Mouse (Mus musculus) MEL (cell line): ENCODE measurements around the gene Sbf1. TPM values are rescaled to one million over a fixed set of nuclear protein-coding genes. Genes with fewer than 3 reads are reported as not detected.

Source experiments
- DNase-seq: peaks from one replicate; pipeline ENCODE4 v3.0.0; 2011; ENCODE audit warnings: low read depth, low spot score
- H3K27ac ChIP-seq: 2 replicates; pipeline ENCODE4 v1.5.1; 2012; ENCODE audit warnings: low read depth, mild to moderate bottlenecking, control low read depth, low read length, moderate library complexity; ENCODE audit not compliant: control insufficient read depth
- H3K27me3 ChIP-seq, 2 experiments: fragments of 150-350 bp in 1 of 2; sonication (generic) in 1 of 2; 2 replicates each; pipeline ENCODE4 v1.6.1; 2012; ENCODE audit warnings: low read length in 2 of 2, mild to moderate bottlenecking in 2 of 2, improper control_type of control experiment in 1 of 2, moderate library complexity in 1 of 2; ENCODE audit not compliant: insufficient read depth in 2 of 2, control insufficient read depth in 1 of 2
- H3K36me3 ChIP-seq, 2 experiments: 2 replicates each; pipeline ENCODE4 v1.6.1; 2012 to 2014; ENCODE audit warnings: low read length in 2 of 2, improper control_type of control experiment in 1 of 2, inconsistent platforms in 1 of 2, mild to moderate bottlenecking in 1 of 2; ENCODE audit not compliant: insufficient read depth in 2 of 2, control insufficient read depth in 1 of 2
- H3K4me1 ChIP-seq, 2 experiments: fragments of 150-350 bp in 1 of 2; sonication (generic) in 1 of 2; 2 replicates each; pipeline ENCODE4 v1.6.1; 2012; ENCODE audit warnings: low read length in 2 of 2, improper control_type of control experiment in 1 of 2, mild to moderate bottlenecking in 1 of 2; ENCODE audit not compliant: insufficient read depth in 2 of 2, control insufficient read depth in 1 of 2
- H3K4me3 ChIP-seq, 2 experiments: fragments of 150-350 bp in 1 of 2; sonication (generic) in 1 of 2; 2 replicates each; pipeline ENCODE4 v1.5.1; 2012; ENCODE audit warnings: low read depth in 2 of 2, low read length in 2 of 2, mild to moderate bottlenecking in 2 of 2, moderate library complexity in 2 of 2, control low read depth in 1 of 2, improper control_type of control experiment in 1 of 2; ENCODE audit not compliant: control insufficient read depth in 1 of 2, insufficient read depth in 1 of 2
- H3K79me2 ChIP-seq: 2 replicates; pipeline ENCODE4 v1.6.1; 2012; ENCODE audit warnings: mild to moderate bottlenecking, low read length, moderate library complexity; ENCODE audit not compliant: control insufficient read depth, poor library complexity, insufficient read depth
- H3K9ac ChIP-seq: 2 replicates; pipeline ENCODE4 v1.6.1; 2012; ENCODE audit warnings: low read depth, mild to moderate bottlenecking, control low read depth, low read length, moderate library complexity; ENCODE audit not compliant: control insufficient read depth, poor library complexity, severe bottlenecking
- H3K9me3 ChIP-seq: fragments of 150-350 bp; sonication (generic); replicated peaks from 2 replicates; pipeline ENCODE4 v1.6.1; 2012; ENCODE audit warnings: mild to moderate bottlenecking, low read length, improper control_type of control experiment, moderate library complexity; ENCODE audit not compliant: insufficient read depth
- CHD1 ChIP-seq: IDR thresholded peaks from 2 replicates; pipeline ENCODE4 v1.6.1; 2012; ENCODE audit warnings: low read depth, mild to moderate bottlenecking, inconsistent platforms, low read length, improper control_type of control experiment
- E2F4 ChIP-seq: IDR thresholded peaks from 2 replicates; pipeline ENCODE4 v1.6.1; 2011; ENCODE audit warnings: low read depth, low read length, improper control_type of control experiment, borderline replicate concordance
- EP300 ChIP-seq, 2 experiments: IDR thresholded peaks; 2 replicates each; pipeline ENCODE4 v1.6.1; 2011; ENCODE audit warnings: improper control_type of control experiment in 2 of 2, low read length in 2 of 2, low read depth in 1 of 2, mild to moderate bottlenecking in 1 of 2
- JUND ChIP-seq: IDR thresholded peaks from 2 replicates; pipeline ENCODE4 v1.6.1; 2011; ENCODE audit warnings: low read depth, mild to moderate bottlenecking, improper control_type of control experiment, low read length
- MAFK ChIP-seq: IDR thresholded peaks from 2 replicates; pipeline ENCODE4 v1.6.1; 2011; ENCODE audit warnings: low read depth, mild to moderate bottlenecking, low read length, improper control_type of control experiment, borderline replicate concordance
- MAZ ChIP-seq: IDR thresholded peaks from 2 replicates; pipeline ENCODE4 v1.6.1; 2012; ENCODE audit warnings: low read depth, mild to moderate bottlenecking, inconsistent platforms, low read length, improper control_type of control experiment
- MYB ChIP-seq: IDR thresholded peaks from 2 replicates; pipeline ENCODE4 v1.6.1; 2011; ENCODE audit warnings: mild to moderate bottlenecking, low read depth, low read length, improper control_type of control experiment
- MYC ChIP-seq: IDR thresholded peaks from 2 replicates; pipeline ENCODE4 v1.6.1; 2011; ENCODE audit warnings: low read depth, mild to moderate bottlenecking, low read length, improper control_type of control experiment, moderate library complexity
- NELFE ChIP-seq: IDR thresholded peaks from 2 replicates; pipeline ENCODE4 v1.6.1; 2011; ENCODE audit warnings: low read depth, low read length, improper control_type of control experiment
- POLR2A ChIP-seq, 2 experiments: IDR thresholded peaks; 2 replicates each; pipeline ENCODE4 v1.6.1; 2011 to 2012; ENCODE audit warnings: low read length in 2 of 2, mild to moderate bottlenecking in 2 of 2, control low read depth in 1 of 2, improper control_type of control experiment in 1 of 2, low read depth in 1 of 2, moderate library complexity in 1 of 2; ENCODE audit not compliant: control insufficient read depth in 1 of 2, insufficient read depth in 1 of 2, poor library complexity in 1 of 2
- RAD21 ChIP-seq: IDR thresholded peaks from 2 replicates; pipeline ENCODE4 v1.6.1; 2011; ENCODE audit warnings: mild to moderate bottlenecking, low read depth, low read length, improper control_type of control experiment
- SIN3A ChIP-seq: IDR thresholded peaks from 2 replicates; pipeline ENCODE4 v1.6.1; 2012; ENCODE audit warnings: low read length, improper control_type of control experiment, inconsistent platforms
- SMC3 ChIP-seq: IDR thresholded peaks from 2 replicates; pipeline ENCODE4 v1.6.1; 2011; ENCODE audit warnings: low read depth, low read length, improper control_type of control experiment
- TAL1 ChIP-seq: IDR thresholded peaks from 2 replicates; pipeline ENCODE4 v1.6.1; 2012; ENCODE audit warnings: mild to moderate bottlenecking, inconsistent platforms, low read length, moderate library complexity, mixed read lengths
- TCF12 ChIP-seq: IDR thresholded peaks from 2 replicates; pipeline ENCODE4 v1.6.1; 2014; ENCODE audit warnings: low read depth, mild to moderate bottlenecking, inconsistent platforms, low read length, improper control_type of control experiment, moderate library complexity
- ZMIZ1 ChIP-seq: IDR thresholded peaks from 2 replicates; pipeline ENCODE4 v1.6.1; 2012; ENCODE audit warnings: low read depth, mild to moderate bottlenecking, inconsistent platforms, low read length, improper control_type of control experiment, moderate library complexity
- polyA plus RNA-seq, 2 experiments: library from polyadenylated mRNA; stranded (reverse) in 1 of 2; unstranded in 1 of 2; fragments of >175 nt in 1 of 2; fragments of >200 nt in 1 of 2; gene quantifications; 2 replicates each; pipeline versions ENCODE4 v1.2.1 to v1.2.4; 2012; ENCODE audit warnings: low replicate concordance in 2 of 2, low read depth in 1 of 2; ENCODE audit not compliant: insufficient read length in 2 of 2, insufficient read depth in 1 of 2, missing spikeins in 1 of 2
- total RNA-seq: library from RNA; depleted of rRNA; stranded (reverse); fragments of 300-350 nt; gene quantifications from 2 replicates; pipeline ENCODE4 v1.2.3, GENCODE M21; 2012

The Sbf1 gene
- total and polyA plus RNA-seq, 3 experiments, result 80.4 to 147 TPM; not detected in 1

DNA sequence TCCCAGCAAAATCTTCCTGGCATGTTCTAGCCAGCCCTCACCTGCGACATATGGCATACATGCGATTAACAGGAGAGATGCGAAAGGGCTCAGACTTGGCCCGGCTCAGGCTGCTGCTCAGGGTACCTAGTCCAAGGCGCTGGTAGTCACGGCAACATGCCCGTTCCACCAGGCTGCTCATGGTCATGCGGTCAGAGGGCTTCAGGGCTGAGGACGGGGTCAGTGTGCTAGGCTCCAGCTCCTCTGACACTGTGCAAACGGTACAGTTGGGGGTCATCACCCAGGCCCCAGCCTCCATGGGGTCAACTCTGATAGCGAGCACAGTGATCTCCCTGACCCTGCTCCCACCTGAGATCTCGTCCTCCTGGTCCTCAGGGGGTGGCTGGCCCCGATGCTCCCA lies 14.9 kb downstream of the Sbf1 start:
- Histone ChIP-seq H3K79me2 (no peaks in the 10 kb centered on the region), H3K9ac (no peak overlapping the region), H3K27me3 (no peaks in the 10 kb centered on the region), H3K4me1 (no peaks in the 10 kb centered on the region), H3K9me3 (no peaks in the 10 kb centered on the region), H3K4me3 (no peak overlapping the region), H3K36me3 (peaks cover 0 to 2% of the 10 kb centered on the region in 2 experiments; a peak in 1 of 4 replicates), H3K27ac (no peak overlapping the region)
- no peak for TF ChIP-seq MAZ
- TF ChIP-seq SIN3A, result no peak
- no peak for TF ChIP-seq POLR2A (IDR thresholded peaks at IDR 0.05; ENCODE audit: control insufficient read depth in 1 of 2, insufficient read depth in 1 of 2, low read depth in 1 of 2, low read length in 2 of 2, poor library complexity in 1 of 2)
- no peak for TF ChIP-seq MAFK
- TF ChIP-seq SMC3, result no peak
- no peak for TF ChIP-seq MYC
- no peak for DNase-seq

- Histone ChIP-seq H3K79me2 (no peaks in the 10 kb centered on the region), H3K4me3 (no peak overlapping the region), H3K9ac (no peak overlapping the region), H3K27me3 (no peaks in the 10 kb centered on the region), H3K36me3 (peaks cover 0 to 2% of the 10 kb centered on the region in 2 experiments; a peak in 2 of 4 replicates), H3K9me3 (no peaks in the 10 kb centered on the region), H3K27ac (no peak overlapping the region), H3K4me1 (no peaks in the 10 kb centered on the region)
- DNase-seq, result no peak
- TF ChIP-seq TAL1 (no peak), JUND (no peak), MYB (no peak), NELFE (no peak), E2F4 (no peak), ZMIZ1 (no peak)
Observed at GRCm38 (mm10) chr15:89297695-89298094, 17.4 kb downstream of the Sbf1 start.

DNA sequence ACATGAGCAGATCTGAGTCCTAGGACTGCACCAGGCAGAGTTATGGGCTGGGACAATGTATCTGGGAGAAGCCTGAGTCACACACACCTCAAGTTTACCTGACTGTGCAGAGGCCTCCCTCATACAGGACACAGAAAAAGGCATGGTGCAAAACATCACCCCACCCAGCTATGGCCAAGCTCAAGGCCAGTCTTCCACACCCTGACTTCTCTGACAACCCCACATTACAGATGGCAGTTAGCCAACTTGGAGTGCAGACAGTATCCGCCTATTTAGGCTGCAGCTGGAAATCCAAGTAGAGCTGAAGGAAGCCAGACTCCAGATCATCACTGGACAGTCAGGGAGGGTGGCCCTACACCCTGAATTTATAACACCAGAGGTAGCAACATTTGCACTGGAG lies 18.6 kb downstream of the Sbf1 start:
- Histone ChIP-seq H3K36me3 (peaks cover 0 to 10% of the 10 kb centered on the region in 2 experiments; a peak in 2 of 4 replicates), H3K4me3 (no peak overlapping the region), H3K27me3 (no peaks in the 10 kb centered on the region), H3K9ac (no peak overlapping the region), H3K27ac (no peak overlapping the region), H3K9me3 (no peaks in the 10 kb centered on the region), H3K4me1 (no peaks in the 10 kb centered on the region), H3K79me2 (no peaks in the 10 kb centered on the region)
- TF ChIP-seq TCF12 (no peak), RAD21 (no peak), CHD1 (no peak), POLR2A (IDR thresholded peaks at IDR 0.05; ENCODE audit: control insufficient read depth in 1 of 2, insufficient read depth in 1 of 2, low read depth in 1 of 2, low read length in 2 of 2, poor library complexity in 1 of 2) (no peak), NELFE (no peak), EP300 (IDR thresholded peaks at IDR 0.05; ENCODE audit: low read depth in 1 of 2, low read length in 2 of 2) (no peak)
- no peak for DNase-seq
